Mouse (Mus musculus) stomach, embryonic 15.5 days (tissue): ENCODE results near the gene Itgb3bp. TPM values are rescaled to one million over a fixed set of nuclear protein-coding genes. Genes with fewer than 3 reads are reported as not detected.

Experiments
- ATAC-seq: fragments of 200-750 bp; cut with Nextera tagmentation; 2 replicates; pipeline ENCODE4 v1.8.0; 2017; ENCODE audit warnings: low read depth, moderate number of reproducible peaks, moderate TSS enrichment; ENCODE audit not compliant: insufficient read depth, low FRiP score
- H3K27ac ChIP-seq: fragments of 300-500 bp; sonication (generic); 2 replicates; pipeline ENCODE4 v1.5.1; 2015; ENCODE audit warnings: mild to moderate bottlenecking, inconsistent platforms
- H3K27me3 ChIP-seq: fragments of 300-500 bp; sonication (generic); replicated peaks from 2 replicates; pipeline ENCODE4 v1.6.1; 2015; ENCODE audit warnings: inconsistent platforms
- H3K36me3 ChIP-seq: fragments of 300-500 bp; sonication (generic); 2 replicates; pipeline ENCODE4 v1.6.1; 2015; ENCODE audit warnings: inconsistent platforms
- H3K4me1 ChIP-seq: fragments of 300-500 bp; sonication (generic); 2 replicates; pipeline ENCODE4 v1.6.1; 2015; ENCODE audit warnings: inconsistent platforms
- H3K4me2 ChIP-seq: fragments of 300-500 bp; sonication (generic); 2 replicates; pipeline ENCODE4 v1.6.1; 2015; ENCODE audit warnings: mild to moderate bottlenecking, inconsistent platforms
- H3K4me3 ChIP-seq: fragments of 300-500 bp; sonication (generic); replicated peaks from 2 replicates; pipeline ENCODE4 v1.5.1; 2015; ENCODE audit warnings: inconsistent platforms
- H3K9ac ChIP-seq: fragments of 300-500 bp; sonication (generic); 2 replicates; pipeline ENCODE4 v1.6.1; 2015; ENCODE audit warnings: inconsistent platforms
- H3K9me3 ChIP-seq: fragments of 300-500 bp; sonication (generic); 2 replicates; pipeline ENCODE4 v1.6.1; 2016; ENCODE audit warnings: inconsistent platforms
- WGBS: fragments of 180-500 bp; shearing (Covaris S2); methylation state at CpG from one replicate; pipeline ENCODE4 v1.1.7; 2015; 5-methylcytosine and 5-hydroxymethylcytosine counted together
- polyA plus RNA-seq: library from polyadenylated mRNA; unstranded; fragments of >200 nt; fragmentation: Nextera tagmentation; extraction: Ambion mirVana; gene quantifications from 2 replicates; pipeline ENCODE4 v1.2.1, GENCODE M21; 2015

Gene Itgb3bp
- polyA plus RNA-seq, 1 experiment from 2014 or later: 37.3 TPM

DNA sequence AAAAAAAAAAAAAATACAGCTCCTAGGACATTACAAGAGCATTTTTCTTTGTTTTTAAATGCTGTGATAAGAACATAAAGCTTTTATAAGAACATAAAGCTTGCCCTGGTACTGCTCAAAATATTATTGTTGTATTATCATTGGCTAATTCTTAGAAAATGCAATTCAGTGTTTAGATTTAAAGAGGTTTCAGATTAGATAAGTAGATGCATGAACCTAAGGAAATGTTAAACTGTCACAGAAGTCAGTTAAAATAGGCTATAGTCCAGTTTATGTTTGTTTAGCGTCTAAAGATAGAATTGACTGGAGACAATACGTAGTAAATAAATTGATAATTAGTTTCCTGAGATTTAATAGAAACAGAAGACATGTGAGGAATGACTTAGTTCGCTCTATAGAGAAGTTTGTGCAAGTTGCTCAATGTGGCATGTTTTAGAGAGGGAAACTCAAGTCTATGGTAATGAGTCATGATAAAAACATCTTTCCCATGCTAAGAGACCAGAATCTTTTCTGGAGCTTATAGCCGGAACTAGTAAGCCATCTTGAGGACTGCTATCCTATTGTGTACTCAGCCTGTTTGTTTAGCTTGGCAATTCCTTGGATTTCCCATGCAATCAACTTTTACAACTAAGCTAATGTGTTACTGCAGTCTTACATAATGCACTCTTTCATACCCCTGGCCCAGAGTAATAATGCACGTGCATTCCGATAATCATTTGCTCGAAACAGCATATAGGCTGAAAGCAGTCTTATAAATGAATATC, 112.7 kb downstream of the Itgb3bp start:
- 79% methylated on average over 7 of the region's 7 CpGs for WGBS
- no peak overlapping the region for H3K4me3 ChIP-seq

DNA sequence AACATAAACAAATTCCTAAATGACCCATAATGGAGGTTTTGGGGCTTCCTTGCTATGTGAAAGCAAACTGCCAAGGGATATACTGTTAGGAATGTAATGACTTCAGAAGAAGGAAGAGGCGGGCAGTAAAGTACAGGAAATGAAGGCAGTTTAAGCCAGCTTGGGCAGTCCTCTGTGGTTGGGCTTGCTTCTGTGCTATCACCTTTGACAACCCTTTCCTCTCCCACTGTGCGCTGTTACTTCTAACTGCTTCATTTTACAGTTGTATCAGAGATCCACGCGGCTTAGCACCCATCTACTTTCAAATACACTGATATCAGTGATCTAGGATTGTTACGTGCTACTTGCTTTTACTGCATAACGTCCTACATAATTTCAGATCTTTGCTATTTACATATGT, 137.2 kb downstream of the Itgb3bp start:
- 89% methylated on average over 6 of the region's 6 CpGs for WGBS
- Histone ChIP-seq H3K27me3 (no peaks in the 10 kb centered on the region), H3K4me2 (no peak overlapping the region), H3K36me3 (no peaks in the 10 kb centered on the region), H3K4me3 (no peak overlapping the region), H3K9ac (no peak overlapping the region), H3K4me1 (no peaks in the 10 kb centered on the region), H3K27ac (no peak overlapping the region), H3K9me3 (no peaks in the 10 kb centered on the region)
- no peak for ATAC-seq

More for the DNA sequence above, 112.7 kb downstream of the Itgb3bp start:
- no peak for ATAC-seq
- Histone ChIP-seq H3K4me1 (no peaks in the 10 kb centered on the region), H3K27ac (no peak overlapping the region), H3K27me3 (no peaks in the 10 kb centered on the region), H3K9ac (no peak overlapping the region), H3K9me3 (no peaks in the 10 kb centered on the region), H3K4me2 (no peak overlapping the region), H3K36me3 (no peaks in the 10 kb centered on the region)

DNA sequence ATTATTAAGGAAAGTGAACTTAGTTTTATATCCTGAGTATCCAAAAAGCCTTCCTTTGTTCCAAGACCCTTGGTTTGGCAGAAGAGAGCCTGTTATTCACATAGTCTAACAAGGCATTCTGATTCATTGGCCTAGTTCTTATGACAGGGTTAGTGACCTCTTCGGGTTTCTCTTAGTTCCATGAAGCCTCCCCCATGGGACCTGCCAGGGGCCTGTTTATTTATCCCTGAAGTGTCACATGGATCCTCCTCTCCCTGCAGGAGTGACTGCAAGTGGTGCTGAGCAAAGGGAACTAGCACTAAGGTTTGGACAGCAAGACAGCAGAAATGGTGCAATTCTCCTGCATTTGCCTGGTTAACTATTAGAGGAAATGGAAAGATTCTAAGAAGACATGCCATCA, 156.6 kb downstream of the Itgb3bp start:
- Histone ChIP-seq H3K4me3 (no peak overlapping the region), H3K36me3 (no peaks in the 10 kb centered on the region), H3K4me2 (no peak overlapping the region), H3K27ac (no peak overlapping the region), H3K9ac (no peak overlapping the region), H3K4me1 (no peaks in the 10 kb centered on the region), H3K9me3 (no peaks in the 10 kb centered on the region), H3K27me3 (no peaks in the 10 kb centered on the region)
- 43% methylated on average over 1 of the region's 1 CpGs for WGBS
- ATAC-seq: no peak

DNA sequence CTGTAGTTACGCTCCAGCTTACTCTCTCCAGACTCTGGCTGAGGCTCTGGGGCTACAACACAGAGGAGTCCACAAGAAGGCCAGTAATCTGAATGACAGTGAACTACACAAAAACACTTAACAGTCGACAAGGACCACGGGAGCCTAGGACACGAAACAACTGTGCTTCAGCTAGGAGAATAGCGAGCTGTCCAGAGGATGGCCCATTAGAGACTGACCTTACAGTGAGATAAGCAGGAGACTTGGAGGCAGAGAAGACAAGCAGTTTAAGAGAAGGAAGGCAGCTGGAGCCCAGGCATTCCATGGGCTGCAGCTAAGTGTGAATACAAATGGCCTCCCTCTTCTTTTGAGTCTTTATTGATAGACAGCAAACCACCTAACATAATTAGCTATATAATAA, 159.1 kb downstream of the Itgb3bp start:
- Histone ChIP-seq H3K27ac (no peak overlapping the region), H3K4me1 (no peaks in the 10 kb centered on the region), H3K4me2 (no peak overlapping the region), H3K9ac (no peak overlapping the region), H3K4me3 (no peak overlapping the region), H3K36me3 (no peaks in the 10 kb centered on the region), H3K27me3 (no peaks in the 10 kb centered on the region), H3K9me3 (no peaks in the 10 kb centered on the region)
- 78% methylated on average over 5 of the region's 5 CpGs for WGBS
- ATAC-seq: no peak

DNA sequence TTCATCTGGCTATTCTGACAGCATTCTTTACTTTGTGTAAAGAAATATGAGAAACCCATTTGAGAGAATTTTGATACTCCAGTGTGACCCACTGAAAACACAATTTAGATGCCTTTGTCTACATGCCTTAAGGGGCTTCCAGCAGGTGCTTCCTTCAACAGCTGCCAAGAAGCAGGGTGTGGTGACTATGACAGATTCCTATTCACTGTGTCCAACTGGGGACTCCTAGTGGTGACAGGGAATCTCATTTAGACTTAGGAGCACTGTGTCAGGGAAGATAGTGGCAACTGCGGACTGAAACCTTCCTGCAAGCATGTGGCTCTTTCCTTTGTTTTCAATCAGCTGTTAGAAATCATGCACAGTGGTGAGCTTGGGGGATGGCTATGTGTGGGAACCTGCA, 162.9 kb downstream of the Itgb3bp start:
- no peaks in the 10 kb centered on the region for H3K36me3 ChIP-seq
- H3K4me2 ChIP-seq: no peak overlapping the region
- ATAC-seq: no peak
- no peaks in the 10 kb centered on the region for H3K27me3 ChIP-seq
- H3K4me1 ChIP-seq: no peaks in the 10 kb centered on the region
- no peak overlapping the region for H3K9ac ChIP-seq
- H3K27ac ChIP-seq: no peak overlapping the region
- WGBS: 59% methylated on average over 1 of the region's 1 CpGs
- H3K9me3 ChIP-seq: no peaks in the 10 kb centered on the region
- H3K4me3 ChIP-seq: no peak overlapping the region

DNA sequence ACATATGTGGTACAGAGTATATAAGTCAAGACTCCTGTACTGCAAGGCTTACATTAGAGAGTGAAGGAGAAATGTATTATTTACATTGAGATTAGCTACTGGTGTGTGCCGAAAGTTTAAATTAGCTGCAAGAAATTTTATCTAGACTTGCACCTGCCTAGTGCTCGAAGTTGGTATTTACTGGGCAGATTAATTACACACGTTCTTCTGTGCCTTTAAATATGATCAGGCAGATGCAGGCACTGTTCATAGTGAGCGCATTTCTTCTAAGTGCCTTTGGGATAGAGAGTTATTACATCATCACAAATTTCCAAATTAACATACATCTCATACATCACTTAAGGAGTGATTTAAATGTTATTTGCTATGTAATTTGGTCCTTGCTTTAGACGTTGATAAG, 163.3 kb downstream of the Itgb3bp start:
- Histone ChIP-seq H3K9me3 (no peaks in the 10 kb centered on the region), H3K4me3 (no peak overlapping the region), H3K4me2 (no peak overlapping the region), H3K27ac (no peak overlapping the region), H3K36me3 (no peaks in the 10 kb centered on the region), H3K9ac (no peak overlapping the region), H3K27me3 (no peaks in the 10 kb centered on the region), H3K4me1 (no peaks in the 10 kb centered on the region)
- WGBS: 54% methylated on average over 5 of the region's 5 CpGs
- no peak for ATAC-seq

DNA sequence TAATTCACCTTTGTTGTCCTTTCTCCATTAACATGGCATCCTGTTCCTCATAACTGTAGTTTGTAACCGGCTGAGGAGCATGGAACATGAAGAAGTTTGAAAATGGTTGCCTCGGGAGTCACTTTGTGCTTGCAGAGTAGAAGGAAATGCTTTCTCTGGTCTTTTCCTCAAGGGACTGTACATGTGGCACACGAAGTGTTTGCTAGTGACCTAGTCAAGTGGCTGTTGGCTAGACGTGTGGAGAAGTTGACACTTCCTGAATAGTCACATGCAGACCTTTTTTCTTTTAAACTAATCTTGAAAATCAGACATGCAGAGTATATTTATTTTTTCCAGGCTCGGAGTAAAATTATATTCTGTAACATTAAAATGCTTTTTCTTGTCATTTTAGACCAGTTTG, 177.2 kb downstream of the Itgb3bp start:
- no peaks in the 10 kb centered on the region for H3K4me1 ChIP-seq
- no peak overlapping the region for H3K4me3 ChIP-seq
- ATAC-seq: no peak
- H3K9me3 ChIP-seq: no peaks in the 10 kb centered on the region
- no peak overlapping the region for H3K4me2 ChIP-seq
- WGBS: 84% methylated on average over 5 of the region's 5 CpGs
- H3K27ac ChIP-seq: no peak overlapping the region
- H3K36me3 ChIP-seq: peaks cover 5% of the 10 kb centered on the region; the same call in 1 of the 2 replicates
- H3K27me3 ChIP-seq: no peaks in the 10 kb centered on the region
- no peak overlapping the region for H3K9ac ChIP-seq

DNA sequence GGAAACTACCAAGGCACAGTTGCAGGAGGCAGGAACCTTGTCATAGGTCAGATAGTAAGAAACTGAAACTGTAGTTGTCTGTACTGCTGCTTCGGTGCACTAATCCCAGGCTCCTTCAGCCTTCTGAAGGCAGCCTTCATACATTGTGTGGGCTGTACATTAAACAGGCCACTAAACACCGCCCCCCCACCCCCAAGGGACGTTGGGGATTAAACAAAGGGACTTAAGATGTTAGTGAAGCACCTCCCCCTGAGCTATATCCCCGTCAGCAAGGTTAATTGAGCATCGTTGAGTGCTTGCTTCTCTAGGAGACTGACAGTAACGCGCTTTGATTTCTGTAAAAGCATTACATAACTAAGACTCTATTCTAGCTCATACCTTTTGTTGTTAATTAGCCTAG, 189.8 kb downstream of the Itgb3bp start:
- no peak for ATAC-seq

DNA sequence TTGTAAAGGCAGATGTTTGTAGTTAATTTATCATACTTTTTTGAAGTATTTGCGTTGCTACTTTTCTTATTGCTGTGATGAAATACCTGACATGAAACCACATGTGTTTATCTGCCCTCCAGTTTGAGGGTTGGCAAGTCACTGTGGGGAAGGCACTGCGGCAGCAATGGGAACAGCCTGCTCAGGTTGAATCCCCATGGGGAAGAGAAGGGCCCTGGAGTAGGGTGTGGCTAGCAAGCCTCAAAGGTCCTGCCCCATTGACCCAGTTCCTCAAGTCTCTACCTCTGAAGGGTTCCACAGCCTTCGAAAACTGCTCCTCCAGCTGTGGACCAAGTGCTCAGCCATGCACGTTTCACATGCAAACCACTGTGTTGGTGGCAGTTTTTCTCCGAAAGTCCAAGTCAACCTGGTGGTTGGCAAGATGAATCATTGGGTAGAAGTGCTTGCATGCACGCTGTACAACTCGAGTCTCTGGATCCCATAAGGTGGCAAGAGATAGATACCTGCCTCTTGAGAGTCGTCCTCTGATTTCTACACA, 203.6 kb downstream of the Itgb3bp start:
- no peak overlapping the region for H3K4me3 ChIP-seq
- H3K4me2 ChIP-seq: no peak overlapping the region
- H3K9me3 ChIP-seq: no peaks in the 10 kb centered on the region
- no peaks in the 10 kb centered on the region for H3K4me1 ChIP-seq
- no peaks in the 10 kb centered on the region for H3K27me3 ChIP-seq
- no peak overlapping the region for H3K27ac ChIP-seq
- peaks cover 33% of the 10 kb centered on the region for H3K36me3 ChIP-seq
- 91% methylated on average over 8 of the region's 8 CpGs for WGBS
- H3K9ac ChIP-seq: no peak overlapping the region
- ATAC-seq: no peak

More for the DNA sequence above, 189.8 kb downstream of the Itgb3bp start:
- Histone ChIP-seq H3K27ac (no peak overlapping the region), H3K9me3 (no peaks in the 10 kb centered on the region), H3K27me3 (no peaks in the 10 kb centered on the region), H3K4me2 (no peak overlapping the region), H3K4me3 (no peak overlapping the region), H3K4me1 (no peaks in the 10 kb centered on the region), H3K36me3 (no peaks in the 10 kb centered on the region), H3K9ac (no peak overlapping the region)
- whole genome bisulfite sequencing: 68% methylated on average over 7 of the region's 7 CpGs

DNA sequence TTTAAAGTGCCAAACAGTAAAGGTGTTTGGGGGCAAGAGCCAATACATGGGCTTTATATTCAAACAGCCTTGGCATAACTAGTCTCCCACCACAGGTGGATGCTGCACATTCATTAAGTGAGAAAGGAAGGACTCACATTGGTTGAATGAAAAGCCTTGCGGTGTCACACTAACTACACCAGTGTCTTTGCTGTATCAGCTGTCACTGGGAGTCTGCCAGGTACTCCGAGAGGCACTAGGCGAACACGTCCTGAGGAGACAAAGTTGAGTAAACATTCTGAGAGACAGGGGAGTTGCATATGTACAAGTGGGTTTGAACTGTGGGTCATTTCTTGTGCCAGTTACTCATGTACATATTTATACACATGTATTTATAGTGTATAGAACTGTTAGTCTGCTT, 205.3 kb downstream of the Itgb3bp start:
- Histone ChIP-seq H3K9me3 (no peaks in the 10 kb centered on the region), H3K4me3 (no peak overlapping the region), H3K4me2 (no peak overlapping the region), H3K9ac (no peak overlapping the region), H3K27ac (no peak overlapping the region), H3K36me3 (peaks cover 20% of the 10 kb centered on the region), H3K4me1 (no peaks in the 10 kb centered on the region), H3K27me3 (no peaks in the 10 kb centered on the region)
- no peak for ATAC-seq
- 80% methylated on average over 4 of the region's 4 CpGs for WGBS

DNA sequence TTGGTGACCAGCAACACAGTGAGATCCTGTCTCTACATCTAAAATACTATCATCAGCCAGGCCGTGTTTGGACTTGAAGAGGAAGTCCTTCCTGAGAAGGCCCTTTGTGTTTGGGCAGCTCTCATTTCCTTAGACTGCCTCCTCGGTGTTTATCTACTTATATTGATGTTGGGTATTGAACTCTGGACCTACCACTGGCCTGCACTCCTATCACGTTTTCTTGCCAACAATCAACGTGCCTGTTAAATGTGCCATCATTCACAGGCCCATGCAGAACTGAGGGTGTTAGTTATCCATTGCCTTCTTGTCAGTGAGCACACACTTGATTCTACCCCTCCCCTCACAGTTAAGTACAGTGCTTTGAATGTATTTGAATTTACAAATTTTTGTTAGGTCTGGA, 211.7 kb downstream of the Itgb3bp start:
- H3K4me2 ChIP-seq: no peak overlapping the region
- H3K27me3 ChIP-seq: no peaks in the 10 kb centered on the region
- no peaks in the 10 kb centered on the region for H3K36me3 ChIP-seq
- H3K4me3 ChIP-seq: no peak overlapping the region
- H3K4me1 ChIP-seq: 0 out of 2 replicates have a peak, but pooled peaks cover 5% of the 10 kb centered on the region
- no peak for ATAC-seq
- no peaks in the 10 kb centered on the region for H3K9me3 ChIP-seq
- 51% methylated on average over 4 of the region's 4 CpGs for WGBS
- no peak overlapping the region for H3K9ac ChIP-seq
- H3K27ac ChIP-seq: no peak overlapping the region

DNA sequence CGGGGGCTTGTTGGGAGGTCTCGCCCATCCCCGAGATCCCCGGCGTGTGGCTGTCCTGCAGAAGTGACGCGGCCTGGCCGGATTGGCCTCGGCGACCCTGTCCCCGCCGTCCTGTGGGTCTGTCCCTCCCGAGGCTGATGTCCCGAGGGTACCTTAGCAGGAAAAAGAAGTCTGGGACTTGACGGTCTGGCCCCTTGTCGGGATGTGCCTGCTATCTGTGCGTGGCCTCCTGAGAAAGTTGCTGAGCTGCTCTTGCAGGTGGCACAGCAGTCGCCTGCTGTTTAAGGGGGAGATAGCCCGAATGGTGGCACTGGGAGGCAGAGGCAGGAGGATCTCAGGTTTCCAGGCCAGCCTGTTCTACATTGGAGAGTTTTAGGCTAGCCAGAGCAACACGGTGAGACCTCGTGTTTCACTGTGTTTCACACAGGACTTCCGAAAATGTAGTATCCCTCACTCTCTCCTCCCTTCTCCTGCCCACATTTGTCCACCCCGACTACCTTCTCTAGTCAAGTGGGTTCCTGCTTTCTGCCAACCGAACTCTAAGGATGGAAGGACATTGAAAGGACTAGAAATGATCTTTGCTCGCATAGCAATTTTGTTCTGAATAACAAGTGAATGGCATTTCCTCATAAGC, 213.7 kb downstream of the Itgb3bp start:
- H3K27me3 ChIP-seq: no peaks in the 10 kb centered on the region
- H3K9ac ChIP-seq: peak overlapping the region; percentile 55
- peak overlapping the region; percentile 19; the same call in 1 of the 2 replicates for H3K27ac ChIP-seq
- H3K4me3 ChIP-seq: peak overlapping the region; percentile 71
- H3K4me2 ChIP-seq: peak overlapping the region; percentile 89
- no peaks in the 10 kb centered on the region for H3K36me3 ChIP-seq
- 0 out of 2 replicates have a peak, but pooled peaks cover 5% of the 10 kb centered on the region for H3K4me1 ChIP-seq
- ATAC-seq: peak; percentile 12; the same call in 1 of the 2 replicates
- WGBS: 22% methylated on average over 25 of the region's 25 CpGs
- no peaks in the 10 kb centered on the region for H3K9me3 ChIP-seq
